9 mouse cellular contexts compared by ENCODE assay signal in genomic region chr2:59161441-59162284, GRCm38 (mm10). TPM values are rescaled to one million over a fixed set of nuclear protein-coding genes. Genes with fewer than 3 reads are reported as not detected.
DNase-seq lines count a peak whose midpoint lies in the region; ATAC-seq and TF ChIP-seq lines count a peak whose summit lies in the region.
"Had no signal": no experiment of that assay in that cellular context is flagged by ENCODE, and none has a peak within 500 bp of the region (broad histone marks: within the 10 kb centered on the region; RNA-seq: fewer than 3 reads in every experiment).

No protein-coding gene starts in this region.

- no peaks in the 10 kb centered on the region for H3K9me3 ChIP-seq in ES-E14 (ENCODE audit: control insufficient read depth, insufficient read depth, low read depth, low read length)
- H3K9me3 ChIP-seq in lung, embryonic 14.5 days (ENCODE audit: low read depth, low read length): no peaks in the 10 kb centered on the region

- ATAC-seq in hematopoietic stem cell, adult 5-6 weeks (replicated peaks in 1 of 2; ENCODE audit: insufficient read depth in 1 of 2, low FRiP score in 2 of 2, low TSS enrichment in 1 of 2, low read depth in 1 of 2, poor library complexity in 2 of 2, severe bottlenecking in 2 of 2): peak; percentile 32 to 61
- peak; percentile 74 for ATAC-seq in lung, embryonic 14.5 days (ENCODE audit: insufficient read depth)

- H3K27me3 ChIP-seq in lung, embryonic 14.5 days (ENCODE audit: insufficient read depth, low read length): no peaks in the 10 kb centered on the region

- TF ChIP-seq POLR2A in olfactory bulb, adult 2 months (IDR thresholded peaks at IDR 0.05; ENCODE audit: insufficient read depth, low read depth, low read length): no peak; the same call in none of the 2 replicates

- H3K9ac ChIP-seq in ES-E14 (ENCODE audit: insufficient read depth, low read depth, low read length, poor library complexity, severe bottlenecking): peak overlapping the region; percentile 87
- peak overlapping the region; percentile 86 for H3K9ac ChIP-seq in lung, embryonic 14.5 days

- TF ChIP-seq CTCF in lung, embryonic 14.5 days (IDR thresholded peaks at IDR 0.05; ENCODE audit: low read depth): peak; percentile 62
- TF ChIP-seq CTCF in olfactory bulb, adult 2 months (IDR thresholded peaks at IDR 0.05; ENCODE audit: insufficient read depth, low read depth, low read length): 0 out of 2 replicates have a peak, but pooled peaks have one; percentile 16

- peaks cover 3 to 10% of the 10 kb centered on the region in 2 experiments; a peak in 3 of 4 replicates for H3K4me1 ChIP-seq in ES-E14 (ENCODE audit: control insufficient read depth in 2 of 2, insufficient read depth in 2 of 2, low read length in 2 of 2, poor library complexity in 1 of 2)
- 0 out of 2 replicates have a peak, but pooled peaks cover 4% of the 10 kb centered on the region for H3K4me1 ChIP-seq in lung, embryonic 14.5 days (ENCODE audit: insufficient read depth)
- peaks cover 5% of the 10 kb centered on the region for H3K4me1 ChIP-seq in olfactory bulb, adult 2 months (ENCODE audit: control insufficient read depth, insufficient read depth, low read length)

- H3K36me3 ChIP-seq in ES-E14 (ENCODE audit: control insufficient read depth, insufficient read depth, low read length, poor library complexity, severe bottlenecking): no peaks in the 10 kb centered on the region
- H3K36me3 ChIP-seq in lung, embryonic 14.5 days (ENCODE audit: insufficient read depth): no peaks in the 10 kb centered on the region

- DNase-seq in ES-E14 (ENCODE audit: low read depth, low spot score): peak; percentile 52
- DNase-seq in cerebellum, adult 18-20 months: peak; percentile 71 to 83
- peak; percentile 60 for DNase-seq in forelimb bud, embryonic 11.5 days (ENCODE audit: low read depth, low spot score)
- DNase-seq in layer of hippocampus, adult 9-10 months (ENCODE audit: low spot score): peak; percentile 44
- DNase-seq in lung, embryonic 14.5 days: peak; percentile 82
- peak; percentile 50 to 52 for DNase-seq in thymus, adult 18-20 months

- peak overlapping the region; percentile 59 for H3K27ac ChIP-seq in ES-E14 (ENCODE audit: insufficient read depth, low read depth, low read length, poor library complexity, severe bottlenecking)
- H3K27ac ChIP-seq in lung, embryonic 14.5 days (ENCODE audit: low read depth): peak overlapping the region; percentile 90
- peak overlapping the region; percentile 74 for H3K27ac ChIP-seq in olfactory bulb, adult 2 months (ENCODE audit: insufficient read depth, low read depth, low read length)

- in situ Hi-C loops in ES-E14 (cut with MboI; ENCODE audit: low sequenced_read_pairs in 2 of 2, unreplicated experiment in 2 of 2): no loop called here

- WGBS in lung, embryonic 14.5 days: under 1% methylated on average over 74 of the region's 74 CpGs
- WGBS in olfactory bulb, adult 2 months: under 1% methylated on average over 74 of the region's 74 CpGs

- H3K4me3 ChIP-seq in ES-E14 (ENCODE audit: insufficient read depth in 1 of 2, low read depth in 1 of 2, low read length in 2 of 2, poor library complexity in 1 of 2, severe bottlenecking in 1 of 2): peak overlapping the region; percentile 87 to 88
- H3K4me3 ChIP-seq in lung, embryonic 14.5 days (ENCODE audit: low read depth, low read length): peak overlapping the region; percentile 92
- H3K4me3 ChIP-seq in olfactory bulb, adult 2 months (ENCODE audit: insufficient read depth, low read depth, low read length): peak overlapping the region; percentile 93

- peak overlapping the region; percentile 76 for H3K4me2 ChIP-seq in lung, embryonic 14.5 days

TF ChIP-seq in ES-E14, 5 proteins besides CTCF, POLR2A, EP300 and RAD21:
- TF ChIP-seq CHD2 (IDR thresholded peaks at IDR 0.05; ENCODE audit: low read depth, low read length) (no peak), MAFK (IDR thresholded peaks at IDR 0.05; ENCODE audit: insufficient read depth, low read depth, low read length) (no peak), ZNF384 (IDR thresholded peaks at IDR 0.05; ENCODE audit: low read depth, low read length) (peak; percentile 78), ZC3H11A (IDR thresholded peaks at IDR 0.05; ENCODE audit: borderline replicate concordance, low read depth, low read length) (no peak), HCFC1 (IDR thresholded peaks at IDR 0.05; ENCODE audit: borderline replicate concordance, insufficient read depth, low read length) (peak; percentile 49; the same call in 1 of the 2 replicates)

RNA-seq across cellular contexts. Expression of gene Pkp4, which starts 1.0 kb away (rescaled TPM):
- total RNA-seq in ES-E14 (2012; rRNA removed): 54.3 and 76.0 TPM in 2 replicates
- total RNA-seq in hematopoietic stem cell, adult 5-6 weeks (2017): 19.1 and 24.3 TPM in 2 replicates
- polyA plus RNA-seq in lung, embryonic 14.5 days (2014; fragmentation: Nextera tagmentation; extraction: Ambion mirVana): 32.4 and 34.8 TPM in 2 replicates
- polyA plus RNA-seq in olfactory bulb, adult 2 months (2012; ENCODE audit: insufficient read depth, insufficient read length, low replicate concordance, missing spikeins): 318 TPM in 1 of 2 replicates, not detected in the other

RNA-seq across cellular contexts. Expression of gene Ccdc148, which starts 1.2 kb away (rescaled TPM):
- 0.21 and 0.27 TPM in 2 replicates for total RNA-seq in ES-E14 (2012; rRNA removed)
- total RNA-seq in hematopoietic stem cell, adult 5-6 weeks (2017): 0.25 and 0.45 TPM in 2 replicates
- polyA plus RNA-seq in lung, embryonic 14.5 days (2014; fragmentation: Nextera tagmentation; extraction: Ambion mirVana): 0.95 and 1.1 TPM in 2 replicates
- not detected in 2 replicates for polyA plus RNA-seq in olfactory bulb, adult 2 months (2012; ENCODE audit: insufficient read depth, insufficient read length, low replicate concordance, missing spikeins)
- total RNA-seq: gastrocnemius, adult 8-10 months had no signal

Comparison
In these comparisons a context has a peak if more than half of its experiments do, and no peak if none do; other contexts are left out.
1. Peak in every context shown above with its lines: DNase-seq, ATAC-seq, H3K4me3 ChIP-seq and H3K27ac ChIP-seq.